Mouse (Mus musculus) gastrocnemius, postnatal 36 days (tissue): ENCODE results near the gene Msrb3. TPM values are rescaled to one million over a fixed set of nuclear protein-coding genes. Genes with fewer than 3 reads are reported as not detected.
A peak's percentile ranks its signal among the peaks of the same experiment; 100 is the strongest.

Experiments
- DNase-seq, 2 experiments: peaks; one replicate each; pipeline ENCODE4 v3.0.0; 2022
- intact Hi-C: fragments of 180-260 bp; cut with DNase I; formaldehyde crosslinking; loops from one replicate; pipeline ENCODE4 v1.15.1; 2025
- long read RNA-seq, 2 experiments: library from polyadenylated mRNA; stranded (forward); transcript quantifications; one replicate each; pipeline ENCODE4 v2.0.0; 2021
- total RNA-seq, 2 experiments: library from RNA; stranded (reverse); gene quantifications; 2 replicates each; pipeline ENCODE4 v1.2.3; 2021

The Msrb3 gene
- 100 to 1,000 TPM; 109 to 115 TPM for total RNA-seq
- long read RNA-seq, experiment 1, transcript Msrb3-201 (7 exons, 3,843 nt), result major isoform, 34 of 60 reads
- long read RNA-seq, experiment 1, partial matches to known transcripts, result 1 of 60 reads
- long read RNA-seq, experiment 1, other reads (novel, unspliced or antisense), result 25 of 60 reads
- long read RNA-seq, experiment 2, transcript Msrb3-201 (7 exons, 3,843 nt), result major isoform, 45 of 74 reads
- long read RNA-seq, experiment 2, partial matches to known transcripts, result 1 of 74 reads
- long read RNA-seq, experiment 2, other reads (novel, unspliced or antisense), result 28 of 74 reads

DNA sequence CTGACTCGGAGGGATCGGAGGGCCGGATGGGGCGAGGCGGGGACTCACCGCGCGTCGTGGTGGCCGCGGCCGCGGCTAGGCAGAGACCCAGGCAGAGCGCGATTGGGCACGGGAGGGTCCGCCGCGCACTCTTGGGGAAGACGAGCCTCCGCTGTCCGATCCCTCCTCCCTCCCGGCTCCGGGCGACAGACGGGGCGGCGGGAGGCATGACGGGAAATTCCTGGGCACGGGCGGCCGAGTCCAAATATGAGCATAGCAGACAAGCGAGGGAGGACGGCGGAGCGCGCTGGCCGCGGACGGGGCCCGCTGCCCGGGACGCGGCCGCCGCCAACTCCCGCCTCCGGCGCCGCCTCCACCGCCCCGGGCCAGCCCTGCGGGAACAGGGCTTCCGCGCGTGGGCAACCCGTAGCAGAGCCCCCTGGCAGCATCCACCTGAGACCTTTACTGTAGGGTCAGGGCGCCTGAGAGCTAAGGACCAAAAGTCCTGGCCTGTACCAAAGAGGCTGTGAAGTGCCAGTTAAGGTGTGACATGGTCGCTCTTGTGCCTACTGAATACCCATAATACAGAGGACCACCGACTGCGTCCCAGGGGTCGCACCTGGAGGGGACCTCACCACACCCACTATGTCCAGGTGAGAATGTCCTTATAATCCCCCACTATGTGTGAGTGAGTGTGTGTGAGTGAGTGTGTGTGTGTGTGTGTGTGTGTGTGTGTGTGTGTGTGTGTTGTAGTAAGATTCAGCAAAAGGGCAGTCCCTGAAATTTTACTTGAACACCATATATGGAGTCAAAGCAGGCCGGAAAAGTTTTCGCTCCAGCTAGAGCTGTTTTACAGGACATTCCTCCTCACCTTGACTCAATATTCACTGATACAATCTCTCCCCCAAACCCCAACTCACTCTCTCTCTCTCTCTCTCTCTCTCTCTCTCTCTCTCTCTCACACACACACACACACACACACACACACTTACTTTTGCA lies at the start of gene Msrb3:
TSS of gene Msrb3 (minus strand) at position 317 of the 978 bp plus-strand sequence.
- intact Hi-C loops, result no loop called here

DNA sequence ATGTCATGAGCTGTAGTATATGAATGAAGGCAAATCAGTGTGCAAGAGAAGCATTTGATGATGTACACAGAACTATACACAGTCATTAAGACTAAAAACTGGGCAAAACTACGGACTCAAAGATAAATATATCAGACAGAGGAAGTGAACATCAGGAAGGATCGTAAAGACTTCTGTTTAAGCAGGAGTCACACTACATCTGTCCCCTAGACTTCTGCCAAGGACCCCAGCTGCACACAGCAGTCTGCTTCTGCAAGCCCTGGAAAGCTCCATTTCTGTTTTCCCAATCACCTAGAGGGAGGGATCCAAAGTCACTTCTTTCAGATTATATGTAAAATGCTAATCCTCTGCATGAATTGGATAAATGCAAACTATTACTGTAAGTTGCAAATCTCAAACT lies 49.6 kb upstream of the Msrb3 start:
- intact Hi-C loops, result no loop called here
- no peak for DNase-seq

More for the DNA sequence above, at the start of gene Msrb3:
- DNase-seq, result peak; percentile 77 to 88

DNA sequence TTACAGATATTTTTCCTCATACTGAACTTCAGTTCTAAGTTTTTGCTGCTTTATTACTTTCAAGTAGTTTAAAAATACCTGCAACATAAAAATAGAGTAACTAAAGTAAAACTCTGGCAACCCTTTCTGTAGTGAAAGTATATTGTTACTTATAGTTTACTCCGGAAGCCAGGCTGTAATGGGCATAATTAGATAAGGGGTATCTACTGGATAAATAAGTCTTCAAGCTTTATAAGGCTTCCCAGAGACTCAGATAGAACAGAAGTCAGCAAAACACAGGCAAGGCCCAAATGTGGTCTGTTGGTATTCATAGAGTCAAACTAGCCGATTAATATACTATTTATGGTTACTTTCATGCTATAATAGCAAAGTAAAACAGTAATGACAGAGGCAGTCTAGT lies 48.9 kb upstream of the Msrb3 start:
- no peak for DNase-seq
- intact Hi-C loops, result no loop called here

DNA sequence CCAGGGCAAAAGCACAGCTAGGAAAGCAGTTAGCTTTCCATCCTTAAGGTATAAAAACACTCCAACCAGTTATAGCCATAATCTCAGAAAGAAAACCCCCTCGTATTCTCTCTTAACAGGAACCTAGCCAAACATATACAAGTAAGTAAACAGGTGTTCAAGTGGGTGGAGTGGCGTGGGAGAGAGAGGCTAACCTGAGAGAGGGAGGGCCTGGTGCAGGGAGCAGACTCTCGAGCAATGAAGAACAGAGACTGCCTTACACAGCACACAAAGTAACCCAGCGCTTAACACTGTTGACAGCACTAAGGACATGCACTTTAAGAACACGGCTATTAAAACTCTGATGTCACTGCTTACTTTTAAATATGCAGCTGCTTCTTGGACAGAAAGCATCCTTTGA lies 47.9 kb upstream of the Msrb3 start:
- intact Hi-C loops, result no loop called here
- no peak for DNase-seq

DNA sequence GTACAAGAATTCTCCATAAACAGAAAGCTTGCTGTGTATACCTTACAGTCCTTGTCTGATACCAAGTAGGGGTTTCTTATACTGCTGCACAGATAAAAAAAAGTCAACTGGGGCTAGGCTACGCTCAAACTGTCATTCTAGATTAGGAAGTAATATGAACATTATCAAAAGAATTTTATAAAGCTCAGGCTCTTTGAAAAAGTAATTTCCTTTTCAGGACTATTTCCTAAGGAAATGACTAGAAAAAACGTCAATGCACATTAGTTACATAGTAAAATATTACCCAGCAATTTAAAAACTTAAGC lies 40.0 kb upstream of the Msrb3 start:
- no peak for DNase-seq
- intact Hi-C loops, result loop anchor here (2.0 to 10.0 kb wide), 2 partner anchors 94 to 316 kb away; partner anchors contain the start of gene Wif1

DNA sequence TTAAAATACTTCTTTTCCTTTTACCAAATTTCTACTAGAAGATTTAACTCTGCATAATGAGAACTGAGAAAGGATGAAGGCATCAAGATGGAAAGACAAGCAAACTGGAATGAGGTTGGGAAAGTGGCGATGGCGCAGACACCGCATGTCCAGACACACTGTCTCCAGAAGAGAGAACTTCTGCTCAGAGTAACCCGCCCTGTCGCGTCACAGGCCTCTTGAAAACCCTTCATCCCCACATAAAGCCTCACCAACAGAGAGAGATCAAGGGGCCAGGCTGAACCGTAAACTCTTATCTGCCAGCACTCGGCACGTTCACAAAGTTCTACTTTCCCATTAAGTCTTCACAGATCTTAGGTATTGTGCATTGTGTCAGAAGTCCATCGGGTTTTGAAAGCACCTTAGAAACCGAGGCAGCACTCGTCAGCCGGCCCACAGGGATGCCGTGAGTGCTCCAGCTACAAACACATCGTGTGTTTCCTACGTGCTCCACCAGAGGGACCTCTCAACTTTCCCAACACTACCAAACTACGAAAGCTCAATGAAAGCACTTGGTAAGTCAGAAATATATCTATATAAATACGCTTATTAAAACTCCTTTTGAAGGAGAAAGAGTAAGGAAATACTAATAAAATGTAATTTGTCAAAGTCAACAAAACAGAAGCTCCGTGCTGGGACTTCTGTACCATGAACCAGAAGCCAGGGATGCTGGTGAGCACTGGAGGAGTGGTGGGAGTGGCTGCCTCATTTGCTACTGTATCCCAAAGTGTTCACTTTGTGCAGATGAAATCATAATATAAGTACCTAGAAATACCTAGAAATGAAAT lies 39.4 kb upstream of the Msrb3 start:
- no peak for DNase-seq
- intact Hi-C loops, result loop anchor here (2.0 to 10.0 kb wide), 2 partner anchors 95 to 317 kb away; partner anchors contain the start of gene Wif1

DNA sequence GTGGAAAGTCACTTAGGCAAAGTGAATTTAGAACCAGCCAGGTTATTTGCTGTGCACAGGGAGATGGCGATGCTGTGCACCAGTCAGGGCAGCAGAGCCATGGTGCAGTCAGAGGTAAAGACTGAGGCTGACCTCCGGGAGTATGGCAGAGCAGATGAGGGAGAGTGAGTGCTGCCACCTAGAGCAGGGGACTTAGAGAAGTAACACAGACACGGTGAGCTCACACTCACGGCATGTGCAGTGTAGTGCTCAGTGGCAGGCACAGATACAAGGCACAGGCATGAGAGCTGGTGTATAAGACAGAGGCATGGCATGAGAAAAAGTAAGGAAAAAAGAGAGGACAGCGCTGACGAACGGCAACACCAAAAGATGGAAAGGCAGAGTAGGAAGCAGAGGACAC lies 30.6 kb upstream of the Msrb3 start:
- no peak for DNase-seq
- intact Hi-C loops, result no loop called here

DNA sequence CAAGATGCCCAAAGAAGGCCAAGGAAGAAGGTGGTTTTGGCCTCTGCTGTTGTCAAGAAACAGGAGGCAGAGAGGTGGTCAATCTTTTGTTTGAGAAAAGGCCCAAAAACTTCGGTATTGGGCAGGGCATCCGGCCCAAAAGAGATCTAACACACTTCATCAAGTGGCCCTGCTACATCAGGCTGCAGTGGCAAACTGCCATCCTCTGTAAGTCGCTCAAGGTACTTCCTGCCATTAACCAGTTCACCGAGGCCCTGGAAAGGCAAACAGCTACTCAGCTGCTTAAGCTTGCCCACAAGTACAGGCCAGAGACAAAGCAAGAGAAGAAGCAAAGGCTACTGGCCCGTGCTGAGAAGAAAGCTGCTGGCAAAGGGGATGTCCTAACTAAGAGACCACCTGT lies 29.3 kb upstream of the Msrb3 start:
- no peak for DNase-seq
- intact Hi-C loops, result no loop called here

DNA sequence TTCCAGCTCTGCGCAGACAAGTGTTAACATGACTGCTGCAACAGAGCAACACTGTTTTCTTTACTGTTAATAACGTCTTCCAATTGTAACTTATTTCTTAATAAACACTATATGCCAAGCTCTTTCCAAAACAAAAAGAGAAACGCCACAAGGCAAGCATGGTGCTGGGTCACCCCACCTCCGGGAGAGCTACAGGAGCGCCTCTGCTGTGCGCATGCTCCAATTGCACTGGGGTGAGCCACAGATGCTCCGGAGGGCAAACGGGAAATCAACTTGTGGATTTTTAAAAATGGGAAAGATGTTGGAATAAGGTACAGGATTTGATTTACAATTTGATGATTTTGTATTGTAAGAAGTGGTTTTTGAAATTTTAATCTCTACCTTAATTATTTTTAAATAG lies 27.3 kb upstream of the Msrb3 start:
- intact Hi-C loops, result no loop called here
- no peak for DNase-seq

DNA sequence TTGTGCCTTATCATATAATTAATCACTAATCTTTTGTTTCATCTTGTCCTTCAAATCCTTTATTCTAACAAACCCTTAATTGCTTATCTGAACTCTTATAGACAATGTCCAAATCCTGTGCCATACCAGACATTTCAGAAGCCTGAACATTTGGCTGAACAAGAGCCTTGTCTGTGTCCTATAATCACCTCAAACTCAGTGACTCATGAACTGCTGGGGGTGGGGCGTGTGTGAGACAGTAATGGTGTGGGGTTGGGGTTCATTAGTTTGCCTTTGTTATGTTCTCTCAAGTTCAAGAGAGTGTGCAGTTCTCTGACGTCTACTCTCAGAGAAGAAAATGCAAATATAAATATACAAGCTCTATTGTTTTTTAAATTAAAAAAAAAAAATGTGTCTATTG lies 22.6 kb upstream of the Msrb3 start:
- intact Hi-C loops, result no loop called here
- DNase-seq, result no peak

DNA sequence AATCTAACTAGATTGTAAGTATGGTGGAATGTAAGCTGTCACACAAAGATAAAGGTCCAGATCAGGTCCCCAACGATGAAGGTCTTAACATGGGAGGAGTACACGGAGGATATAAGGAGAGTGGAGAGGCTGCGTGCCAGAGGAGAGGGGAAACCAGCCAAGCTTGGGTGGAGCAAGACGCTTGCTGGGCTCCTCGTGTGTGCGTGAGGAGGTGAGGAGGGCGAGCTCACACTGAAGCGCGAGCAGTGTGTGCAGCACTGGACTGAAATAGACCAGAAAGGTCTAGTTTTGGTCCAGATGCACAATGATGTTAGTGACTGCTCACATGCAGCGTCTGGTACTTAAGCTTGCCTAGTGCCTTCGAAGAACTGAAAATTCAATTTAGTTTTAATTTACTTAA lies 21.7 kb upstream of the Msrb3 start:
- intact Hi-C loops, result no loop called here
- DNase-seq, result no peak

DNA sequence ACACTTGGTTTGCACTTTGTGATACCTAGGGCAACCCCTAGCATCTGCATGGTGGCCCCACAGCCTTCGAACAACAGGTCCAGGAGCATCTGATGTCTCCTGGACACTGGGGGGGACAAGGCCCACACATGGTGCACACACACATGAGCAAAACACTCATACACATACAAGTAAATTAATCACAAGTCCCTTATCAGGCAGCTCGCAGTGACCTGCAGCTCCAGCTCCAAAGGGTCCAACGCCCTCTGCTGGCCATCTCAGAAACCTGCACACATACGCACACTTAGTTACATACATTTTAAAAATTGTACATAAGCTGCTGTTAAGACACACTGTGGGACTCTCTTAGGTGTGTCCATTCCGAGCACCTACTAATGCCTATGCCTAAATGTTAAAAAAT lies 17.3 kb upstream of the Msrb3 start:
- intact Hi-C loops, result no loop called here
- no peak for DNase-seq

DNA sequence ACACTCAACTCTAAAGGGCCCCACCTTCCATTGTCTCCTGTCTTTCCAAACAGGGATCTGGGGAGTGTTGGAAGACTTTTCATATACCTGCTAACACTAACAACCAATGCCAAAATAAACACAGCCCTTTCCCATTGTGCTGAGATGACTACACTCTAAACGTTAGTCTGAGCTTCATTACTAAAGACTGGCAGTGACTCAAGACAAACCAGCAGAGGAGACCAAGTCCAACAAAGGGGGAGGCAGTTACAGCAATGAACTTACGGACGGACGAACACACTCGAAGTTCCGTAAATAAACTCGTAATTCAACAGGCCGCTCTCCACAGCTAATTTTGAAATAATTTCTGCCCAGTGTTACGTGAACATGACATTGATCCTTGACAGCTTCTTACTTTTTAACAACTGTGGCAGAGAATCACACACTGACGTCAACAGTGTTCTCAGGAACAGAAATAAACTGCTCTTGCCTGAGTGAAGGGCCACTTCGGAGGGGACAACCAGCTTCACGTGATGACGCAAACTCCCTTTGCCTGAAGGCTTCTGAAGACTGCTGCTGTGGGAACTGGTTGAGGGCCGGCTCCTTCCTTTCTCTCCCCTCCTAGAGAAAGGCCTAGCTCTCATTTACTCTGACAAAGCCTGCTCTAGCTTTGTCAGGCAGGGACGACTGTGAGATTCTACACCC lies 16.2 kb upstream of the Msrb3 start:
- intact Hi-C loops, result no loop called here
- DNase-seq, result no peak

DNA sequence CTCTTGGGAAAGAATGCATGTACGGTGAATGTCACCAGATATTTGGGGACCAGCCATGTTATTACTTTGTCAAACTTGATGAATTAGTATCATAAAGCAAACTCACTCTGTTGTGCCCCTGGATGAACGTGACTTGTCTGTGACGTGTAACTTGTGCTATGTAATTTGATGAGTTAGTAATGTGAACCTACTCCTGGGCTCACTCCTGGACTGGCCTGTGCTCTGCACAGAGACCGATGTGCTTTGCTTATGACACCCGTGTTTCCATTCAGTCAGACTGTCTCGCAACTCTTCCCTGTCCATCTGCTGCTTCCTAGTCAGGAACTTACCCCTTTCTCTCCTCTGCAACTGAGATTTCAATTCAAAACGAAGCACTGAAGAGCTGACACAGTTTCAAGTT lies 15.4 kb upstream of the Msrb3 start:
- intact Hi-C loops, result no loop called here
- no peak for DNase-seq

DNA sequence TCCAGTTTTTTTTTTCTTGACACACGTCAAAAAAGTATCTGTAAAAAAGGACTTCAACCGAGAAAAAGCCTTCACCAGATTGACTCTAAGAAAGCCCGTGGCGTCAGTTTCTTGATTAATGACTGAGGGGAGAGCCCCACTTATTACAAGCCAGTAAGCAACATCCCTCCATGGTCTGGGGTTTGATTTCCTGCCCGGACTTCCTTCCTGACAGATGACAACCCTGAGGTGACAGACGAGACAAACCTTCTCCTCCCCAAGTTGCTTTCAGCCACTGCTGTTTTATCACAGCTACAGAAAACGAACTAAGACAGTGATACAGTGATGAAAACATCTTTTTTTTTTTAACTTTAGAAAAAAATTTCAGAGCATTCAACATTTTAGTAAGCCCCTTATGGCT lies 14.9 kb upstream of the Msrb3 start:
- intact Hi-C loops, result no loop called here
- DNase-seq, result no peak

DNA sequence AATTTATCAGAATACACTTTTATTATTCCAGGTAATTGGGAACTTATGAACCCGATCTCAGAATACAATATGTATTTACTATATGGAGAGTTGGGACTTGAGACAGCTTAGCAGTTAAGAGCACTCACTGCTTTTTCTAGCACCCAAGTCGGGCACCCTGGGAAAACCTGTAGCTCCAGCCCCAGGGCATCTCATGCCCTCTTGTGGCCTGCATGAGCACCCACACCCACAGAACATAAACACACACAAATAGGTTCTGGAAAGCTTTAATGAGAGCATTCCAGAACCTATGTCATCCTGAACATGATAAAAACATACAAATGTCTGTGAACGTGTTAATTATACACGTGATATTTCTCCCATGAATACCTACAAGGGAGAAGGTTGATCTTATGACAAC lies 13.1 kb upstream of the Msrb3 start:
- intact Hi-C loops, result no loop called here
- no peak for DNase-seq

DNA sequence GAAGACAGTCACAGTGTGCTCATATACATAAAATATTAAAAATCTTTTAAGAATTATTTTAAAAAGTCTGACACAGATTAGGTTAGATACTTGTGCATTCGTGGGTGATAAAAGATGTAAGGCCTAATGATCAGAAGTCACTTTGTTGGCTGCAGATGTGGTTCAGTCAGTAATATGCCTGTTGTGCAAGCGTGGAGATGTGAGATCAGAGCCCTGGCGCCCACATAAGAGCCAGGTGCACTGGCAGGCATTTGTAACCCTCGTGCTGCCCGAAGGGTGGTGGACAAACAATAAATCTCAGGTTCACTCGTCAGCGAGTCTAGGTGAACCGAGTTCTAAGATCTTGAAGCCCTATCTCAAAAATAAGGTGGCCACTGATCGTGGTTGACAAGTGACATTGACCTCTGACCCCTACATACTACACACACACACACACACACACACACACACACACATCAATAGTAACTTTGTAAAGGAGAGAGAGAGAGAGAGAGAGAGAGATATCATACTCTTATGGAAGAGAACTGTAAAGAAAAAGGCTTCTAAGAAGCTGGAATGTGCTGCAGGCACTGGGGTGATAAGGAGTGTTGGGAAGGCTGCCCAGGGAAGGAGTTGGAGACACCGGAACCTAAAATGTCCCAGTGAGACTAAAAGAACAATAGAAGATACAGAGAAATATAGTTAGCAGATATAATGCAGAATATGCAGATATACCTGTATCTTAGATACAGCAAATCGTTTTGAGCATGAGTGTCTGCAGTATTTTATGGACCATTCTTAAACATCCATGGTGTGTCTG lies 10.1 kb upstream of the Msrb3 start:
- DNase-seq, result no peak
- intact Hi-C loops, result no loop called here

DNA sequence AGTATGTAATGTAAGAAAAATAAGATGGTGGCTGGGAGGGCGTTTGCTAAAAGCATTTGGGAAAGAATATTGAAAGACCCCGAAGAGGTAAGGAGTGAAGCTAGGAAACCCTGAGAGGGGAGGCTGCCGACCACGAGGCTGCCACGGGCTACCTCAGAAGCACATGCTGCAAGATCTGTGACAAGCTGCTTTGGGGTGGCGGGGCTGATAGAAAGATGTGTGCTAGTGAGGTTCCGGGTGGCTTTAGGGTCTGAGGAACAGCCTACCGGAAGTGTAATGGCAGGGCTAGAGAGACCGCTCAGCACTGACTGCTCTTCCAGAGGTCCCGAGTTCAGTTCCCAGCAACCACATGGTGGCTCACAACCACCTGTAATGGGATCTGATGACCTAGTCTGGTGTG lies 5.8 kb upstream of the Msrb3 start:
- intact Hi-C loops, result no loop called here

DNA sequence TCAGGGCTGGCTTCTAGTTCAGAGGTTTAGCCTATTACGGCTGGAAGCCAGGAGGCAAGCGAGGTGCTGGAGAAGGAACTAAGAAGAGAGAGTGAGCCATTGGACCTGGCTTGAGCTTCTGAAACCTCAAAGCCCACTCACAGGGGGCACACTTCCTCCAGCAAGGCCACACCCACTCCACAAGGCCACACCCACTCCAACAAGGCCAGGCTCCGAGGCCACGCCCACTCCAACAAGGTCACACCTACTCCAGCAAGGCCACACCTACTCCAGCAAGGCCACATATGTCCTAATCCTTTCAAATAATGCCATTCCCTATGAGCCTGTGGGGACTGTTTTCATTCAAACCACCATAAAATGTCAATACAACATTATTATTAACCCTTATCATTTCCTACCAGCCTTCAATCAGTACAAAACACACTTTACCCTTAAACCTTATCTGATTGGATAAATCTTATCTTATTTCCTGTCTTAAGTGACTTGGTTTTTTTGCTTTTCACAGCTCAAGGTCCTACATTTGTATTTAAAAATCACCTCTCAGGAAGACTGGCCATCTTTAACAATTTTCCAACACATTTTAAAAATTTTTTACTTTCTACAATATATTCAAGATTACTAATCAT lies 5.1 kb upstream of the Msrb3 start:
- intact Hi-C loops, result no loop called here
- DNase-seq, result no peak

More for the DNA sequence above, 5.8 kb upstream of the Msrb3 start:
- DNase-seq, result no peak
